Mouse (Mus musculus): Measurements from ENCODE around the gene 9430097D07Rik. TPM values are rescaled to one million over a fixed set of nuclear protein-coding genes. Genes with fewer than 3 reads are reported as not detected.

9430097D07Rik gene
- polyA plus RNA-seq, 1 experiment from 2014 or later = not detected

DNA sequence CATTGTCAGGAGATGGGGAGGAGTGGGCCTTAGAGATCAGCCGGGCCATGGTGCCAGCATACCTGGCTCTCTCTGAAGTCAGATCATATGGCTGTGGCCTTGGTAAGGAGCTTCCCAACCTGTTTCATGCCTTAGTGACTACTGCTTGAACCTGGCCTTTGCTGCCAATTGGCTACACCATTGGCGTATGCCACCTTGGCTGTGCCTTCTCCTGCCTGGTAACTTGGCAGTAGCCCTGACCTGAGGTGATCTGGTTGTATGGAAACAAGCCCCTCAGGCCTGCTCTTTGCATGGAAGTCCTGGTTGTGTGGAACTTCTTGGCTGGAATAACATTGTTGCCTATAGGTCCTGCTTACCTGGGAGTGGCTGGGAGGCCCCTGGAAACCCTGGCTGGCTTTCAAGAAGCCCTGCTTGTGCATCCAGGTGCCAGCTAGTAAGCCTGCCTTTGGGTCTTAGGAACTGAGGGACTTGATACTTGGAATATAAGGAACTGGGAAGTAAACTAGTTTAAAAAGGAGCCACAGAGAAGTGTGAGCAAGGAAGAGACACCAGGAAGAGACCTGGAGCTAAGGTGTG lies 34.1 kb downstream of the 9430097D07Rik start:
- peaks cover 29% of the 10 kb centered on the region for H3K4me1 ChIP-seq (replicated peaks)
- no peaks in the 10 kb centered on the region for H3K36me3 ChIP-seq

DNA sequence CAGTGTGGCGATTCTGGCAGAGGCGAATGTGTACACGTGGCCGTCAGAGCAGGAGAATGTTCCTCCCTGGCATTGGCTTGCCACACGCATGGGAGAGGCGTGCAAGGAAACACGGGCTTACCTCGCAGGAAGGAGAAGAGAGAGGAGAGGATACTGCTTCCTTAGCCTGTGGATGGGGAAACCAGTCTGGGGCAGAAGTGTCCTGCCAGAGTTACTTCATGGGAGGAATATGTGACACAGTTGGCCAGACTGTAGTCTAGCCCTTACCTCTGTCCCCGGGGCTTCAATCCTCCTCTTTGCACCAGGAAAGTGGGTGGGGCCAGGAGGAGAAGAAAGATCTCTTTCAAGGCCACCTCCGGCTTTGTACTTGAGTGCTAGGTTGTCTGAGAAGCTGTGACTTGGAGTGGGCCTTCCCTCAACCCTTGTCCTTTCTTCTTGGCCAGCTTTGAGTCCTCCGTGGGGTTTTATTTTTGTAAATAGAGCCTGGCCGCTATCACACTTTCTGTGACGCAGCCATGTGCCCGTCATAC lies 36.0 kb downstream of the 9430097D07Rik start:
- Histone ChIP-seq H3K27ac (no peak overlapping the region), H3K4me3 (replicated peaks) (no peak overlapping the region), H3K9ac (no peak overlapping the region), H3K9me3 (replicated peaks) (no peaks in the 10 kb centered on the region), H3K27me3 (peaks cover 58% of the 10 kb centered on the region), H3K4me2 (no peak overlapping the region), H3K4me1 (replicated peaks) (peaks cover 44% of the 10 kb centered on the region), H3K36me3 (no peaks in the 10 kb centered on the region)
- no peak for DNase-seq
- WGBS (ENCODE audit: insufficient replicate concordance) = 73% methylated on average over 14 of the region's 14 CpGs
- ATAC-seq (ENCODE audit: low read depth) = no peak

More for the DNA sequence above, 34.1 kb downstream of the 9430097D07Rik start:
- Histone ChIP-seq H3K9ac (no peak overlapping the region), H3K9me3 (replicated peaks) (no peaks in the 10 kb centered on the region), H3K4me2 (no peak overlapping the region), H3K27me3 (peaks cover 45% of the 10 kb centered on the region), H3K4me3 (replicated peaks) (no peak overlapping the region), H3K27ac (no peak overlapping the region)
- DNase-seq = no peak
- WGBS (ENCODE audit: insufficient replicate concordance) = 72% methylated on average over 2 of the region's 2 CpGs
- no peak for ATAC-seq (ENCODE audit: low read depth)

DNA sequence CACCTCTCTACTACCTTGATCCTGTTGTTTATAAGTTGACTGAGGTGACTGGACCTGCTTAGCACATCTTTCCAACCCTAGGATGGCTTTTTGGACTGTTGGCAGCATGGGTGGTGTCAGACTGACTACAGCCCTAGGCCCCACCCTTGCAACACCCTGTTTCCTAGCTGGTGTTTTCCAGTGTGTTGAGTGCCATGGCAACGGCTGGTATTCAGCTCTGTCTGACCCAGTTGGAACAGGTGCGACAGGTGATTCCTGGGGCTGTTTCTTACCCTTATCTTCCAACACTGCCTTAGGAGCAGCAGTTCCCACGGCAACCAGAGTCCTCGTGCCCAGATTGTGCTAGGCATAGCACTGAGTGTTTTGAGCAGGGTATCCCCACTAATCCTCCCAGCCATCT lies 37.0 kb downstream of the 9430097D07Rik start:
- WGBS (ENCODE audit: insufficient replicate concordance) = 61% methylated on average over 4 of the region's 4 CpGs
- Histone ChIP-seq H3K27ac (no peak overlapping the region), H3K4me3 (replicated peaks) (no peak overlapping the region)

DNA sequence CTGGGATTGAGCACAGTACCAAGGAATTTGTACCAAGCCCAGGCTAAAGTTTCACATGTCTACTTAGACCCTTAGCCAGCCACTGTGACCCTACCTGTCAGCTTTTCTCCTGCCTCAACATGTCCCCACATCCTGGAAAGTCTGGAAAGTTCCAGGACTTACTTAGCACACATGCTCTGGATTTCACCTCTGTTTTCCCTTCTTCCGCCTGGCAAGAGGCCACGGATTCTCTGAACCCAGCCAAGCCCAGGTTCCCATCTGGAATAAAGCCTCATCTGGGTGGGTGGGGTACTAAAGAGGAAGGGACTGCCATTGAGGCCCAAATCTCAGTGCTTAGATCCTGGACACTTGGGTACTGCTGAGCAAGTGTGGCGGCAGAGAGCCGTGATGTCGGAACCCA lies 37.5 kb downstream of the 9430097D07Rik start:
- Histone ChIP-seq H3K27ac (no peak overlapping the region), H3K9ac (no peak overlapping the region), H3K4me3 (replicated peaks) (no peak overlapping the region), H3K9me3 (replicated peaks) (no peaks in the 10 kb centered on the region), H3K4me2 (peak overlapping the region; percentile 100; the same call in 1 of the 2 replicates), H3K27me3 (peaks cover 73% of the 10 kb centered on the region), H3K4me1 (replicated peaks) (peaks cover 56% of the 10 kb centered on the region), H3K36me3 (no peaks in the 10 kb centered on the region)
- WGBS (ENCODE audit: insufficient replicate concordance) = 72% methylated on average over 5 of the region's 5 CpGs
- no peak for DNase-seq
- ATAC-seq (ENCODE audit: low read depth) = no peak

More for the DNA sequence above, 37.0 kb downstream of the 9430097D07Rik start:
- Histone ChIP-seq H3K9me3 (replicated peaks) (no peaks in the 10 kb centered on the region), H3K4me1 (replicated peaks) (peaks cover 54% of the 10 kb centered on the region), H3K27me3 (peaks cover 67% of the 10 kb centered on the region), H3K4me2 (no peak overlapping the region), H3K36me3 (no peaks in the 10 kb centered on the region), H3K9ac (no peak overlapping the region)
- no peak for ATAC-seq (ENCODE audit: low read depth)
- no peak for DNase-seq

DNA sequence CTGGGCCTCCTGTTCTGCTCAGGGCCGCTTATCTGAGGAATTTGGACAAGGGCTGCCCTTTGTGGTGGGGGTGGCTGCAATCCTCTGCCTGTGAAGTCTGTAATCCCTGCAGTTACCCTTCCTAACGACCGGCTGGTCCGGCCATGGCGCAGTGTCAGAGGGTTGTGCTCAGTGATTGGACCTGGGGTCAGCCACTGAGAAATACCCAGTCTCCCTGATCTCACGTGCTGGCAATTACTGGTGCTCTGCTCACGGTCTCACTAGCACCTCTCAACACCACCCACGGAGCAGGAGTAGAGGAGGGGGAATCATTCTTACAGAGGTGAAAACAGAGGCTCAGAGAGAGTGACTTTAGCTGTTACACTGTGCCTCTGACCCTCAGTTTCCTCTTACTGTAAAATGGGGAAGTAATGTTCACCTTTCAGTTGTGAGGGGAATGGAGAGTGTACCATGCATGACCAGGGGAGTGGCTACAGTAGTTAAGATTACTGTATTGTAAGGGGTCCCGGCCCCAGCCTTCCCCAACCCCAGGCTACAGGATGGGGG lies 38.1 kb downstream of the 9430097D07Rik start:
- Histone ChIP-seq H3K9me3 (replicated peaks) (no peaks in the 10 kb centered on the region), H3K4me1 (replicated peaks) (peaks cover 56% of the 10 kb centered on the region), H3K9ac (peak overlapping the region; percentile 82; the same call in 1 of the 2 replicates), H3K27me3 (peaks cover 73% of the 10 kb centered on the region), H3K4me3 (replicated peaks) (peak overlapping the region; percentile 79), H3K4me2 (peak overlapping the region; percentile 100), H3K36me3 (no peaks in the 10 kb centered on the region), H3K27ac (peak overlapping the region; percentile 32; the same call in 1 of the 2 replicates)
- no peak for DNase-seq
- WGBS (ENCODE audit: insufficient replicate concordance) = 9% methylated on average over 9 of the region's 9 CpGs
- ATAC-seq (ENCODE audit: low read depth) = peak; percentile 2; the same call in 1 of the 2 replicates

DNA sequence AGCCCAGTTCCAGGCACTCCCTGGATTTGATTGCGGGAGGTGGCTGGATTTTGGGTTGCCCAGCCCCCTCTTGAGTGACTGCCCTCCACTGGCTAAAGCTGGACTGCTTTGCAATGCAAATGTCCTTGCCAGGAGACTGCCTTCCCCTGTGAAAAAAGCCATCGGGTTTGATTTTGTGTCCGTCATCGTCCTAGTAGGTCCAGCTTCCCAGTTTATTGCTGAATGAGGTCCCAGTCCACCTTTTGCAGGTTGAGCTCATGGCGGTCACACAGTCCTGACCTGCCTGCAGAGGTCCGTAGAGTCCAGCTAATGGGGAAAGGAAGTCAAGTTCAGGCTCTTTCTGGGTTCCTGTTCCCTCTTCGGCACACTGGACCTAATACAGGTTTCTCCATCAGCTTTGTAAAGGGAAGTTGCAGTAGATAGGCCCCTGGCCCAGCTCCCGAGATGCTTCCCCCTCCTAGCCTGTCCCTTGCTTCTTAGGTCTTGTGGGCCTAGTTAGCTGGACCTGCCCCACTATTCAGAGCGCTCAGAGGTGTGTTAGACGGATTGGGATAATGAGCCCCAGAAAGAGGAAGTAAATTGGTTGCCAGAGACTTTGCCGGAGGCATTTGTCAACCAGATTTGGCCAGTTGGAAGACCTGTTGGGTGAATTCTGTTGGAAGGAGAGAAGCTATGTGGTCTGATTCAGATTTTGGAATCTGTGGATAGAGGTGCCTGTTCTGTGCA lies 38.7 kb downstream of the 9430097D07Rik start:
- H3K9me3 ChIP-seq (replicated peaks) = no peaks in the 10 kb centered on the region
- peaks cover 73% of the 10 kb centered on the region for H3K27me3 ChIP-seq
- peak overlapping the region; percentile 82; the same call in 1 of the 2 replicates for H3K9ac ChIP-seq
- peak overlapping the region; percentile 100 for H3K4me2 ChIP-seq
- no peaks in the 10 kb centered on the region for H3K36me3 ChIP-seq
- no peak for DNase-seq
- ATAC-seq (ENCODE audit: low read depth) = no peak
- peak overlapping the region; percentile 79 for H3K4me3 ChIP-seq (replicated peaks)
- 4% methylated on average over 11 of the region's 11 CpGs for WGBS (ENCODE audit: insufficient replicate concordance)
- H3K27ac ChIP-seq = peak overlapping the region; percentile 32; the same call in 1 of the 2 replicates
- H3K4me1 ChIP-seq (replicated peaks) = peaks cover 56% of the 10 kb centered on the region

DNA sequence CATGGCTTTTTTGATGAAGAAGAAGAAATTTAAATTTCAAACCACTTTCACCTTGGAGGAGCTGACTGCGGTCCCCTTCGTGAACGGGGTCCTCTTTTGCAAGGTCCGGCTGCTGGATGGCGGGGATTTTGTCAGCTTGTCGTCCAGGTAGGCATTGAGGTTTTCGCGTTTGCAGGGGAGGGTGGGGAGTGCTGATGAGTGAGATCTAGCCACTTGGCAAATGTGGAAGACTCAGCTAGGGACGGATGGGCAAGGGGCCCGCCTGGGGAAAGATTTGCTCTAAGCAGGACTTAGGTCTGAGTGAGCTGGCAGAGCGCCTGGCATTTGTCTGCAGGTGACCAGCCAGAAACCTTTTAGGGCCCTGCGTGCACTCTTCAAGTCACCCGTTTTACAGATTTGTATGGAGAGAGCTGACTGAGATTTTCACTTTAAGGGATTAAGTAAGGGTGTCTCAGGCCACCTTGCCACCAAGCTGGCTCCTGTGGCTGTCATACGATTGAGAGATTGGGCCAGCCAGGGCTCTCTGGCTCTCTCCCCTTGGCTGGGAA lies 39.3 kb downstream of the 9430097D07Rik start:
- WGBS (ENCODE audit: insufficient replicate concordance) = 3% methylated on average over 14 of the region's 14 CpGs
- peak overlapping the region; percentile 82 for H3K9ac ChIP-seq
- DNase-seq = no peak
- peak overlapping the region; percentile 100 for H3K4me2 ChIP-seq
- H3K27ac ChIP-seq = no peak overlapping the region
- H3K9me3 ChIP-seq (replicated peaks) = no peaks in the 10 kb centered on the region
- no peak for ATAC-seq (ENCODE audit: low read depth)
- peaks cover 56% of the 10 kb centered on the region for H3K4me1 ChIP-seq (replicated peaks)
- H3K4me3 ChIP-seq (replicated peaks) = peak overlapping the region; percentile 79
- H3K27me3 ChIP-seq = peaks cover 73% of the 10 kb centered on the region
- no peaks in the 10 kb centered on the region for H3K36me3 ChIP-seq

DNA sequence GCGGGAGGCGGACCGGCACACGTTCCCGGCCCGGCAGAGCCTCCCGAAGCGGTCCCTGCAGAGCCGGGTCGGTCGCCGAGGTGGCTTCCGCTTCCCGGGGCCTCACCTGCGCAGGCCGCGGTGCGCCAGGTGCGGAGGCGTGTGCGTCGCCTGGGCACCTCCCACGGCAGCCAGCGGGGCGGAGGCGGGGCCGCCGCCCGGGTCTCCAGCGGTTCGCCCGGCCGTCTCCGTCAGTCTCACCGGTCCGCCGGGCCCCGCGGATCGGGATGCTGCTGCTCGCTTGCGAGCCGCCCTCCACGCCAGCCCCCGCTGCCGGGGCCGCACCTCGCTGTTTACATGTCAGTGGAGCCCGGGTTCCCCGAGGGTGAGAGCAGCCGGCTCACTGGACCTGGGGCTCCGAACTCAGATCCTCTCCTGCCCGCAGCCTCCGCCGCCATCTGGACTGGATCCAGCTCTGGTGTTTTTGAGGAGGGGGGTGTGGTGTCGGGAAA lies 39.9 kb downstream of the 9430097D07Rik start:
- WGBS (ENCODE audit: insufficient replicate concordance) = under 1% methylated on average over 53 of the region's 56 CpGs
- Histone ChIP-seq H3K4me3 (replicated peaks) (peak overlapping the region; percentile 79), H3K4me2 (peak overlapping the region; percentile 100), H3K9ac (peak overlapping the region; percentile 82), H3K9me3 (replicated peaks) (no peaks in the 10 kb centered on the region), H3K27me3 (peaks cover 67% of the 10 kb centered on the region), H3K36me3 (no peaks in the 10 kb centered on the region), H3K27ac (peak overlapping the region; percentile 77), H3K4me1 (replicated peaks) (peaks cover 52% of the 10 kb centered on the region)
- DNase-seq = peak; percentile 55
- peak; percentile 66 for ATAC-seq (ENCODE audit: low read depth)

DNA sequence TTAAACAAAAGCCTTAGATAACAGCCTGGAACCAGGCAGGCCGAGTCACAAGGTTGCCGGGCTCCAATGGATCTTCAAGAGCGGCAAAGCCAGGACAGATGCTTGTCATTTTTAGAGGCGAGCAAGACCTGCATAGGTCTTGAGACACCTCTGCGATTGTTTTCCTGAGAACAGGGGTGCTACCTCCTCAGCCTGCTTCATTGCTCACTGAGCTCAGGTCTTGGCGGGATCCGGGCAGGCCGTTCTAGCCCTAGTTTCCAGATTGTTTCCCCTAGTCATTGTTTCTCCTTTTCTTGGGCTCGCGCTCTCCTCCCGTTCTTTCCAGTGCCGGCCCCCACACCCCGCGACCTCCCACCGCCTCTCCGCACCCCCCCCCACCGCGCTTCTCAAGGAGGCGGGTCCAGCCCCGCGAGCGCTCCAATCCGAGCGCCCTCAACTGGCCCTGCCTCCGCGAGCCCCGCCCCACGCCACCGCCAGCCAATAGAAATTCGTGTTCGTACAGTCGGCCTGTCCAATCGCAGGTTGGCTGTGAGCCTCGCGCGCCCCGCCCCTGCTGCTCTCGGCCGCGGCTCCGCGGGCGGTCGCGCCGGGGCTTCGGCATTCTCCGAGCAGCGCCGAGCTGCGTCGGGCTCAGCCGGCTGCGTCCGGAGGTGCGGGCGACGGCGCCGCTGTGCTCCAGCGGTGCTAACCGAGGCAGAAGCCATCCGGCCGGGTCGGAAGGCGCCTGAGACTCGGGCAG lies 40.6 kb downstream of the 9430097D07Rik start, which contains the start of gene Fam102a:
Gene Fam102a (plus strand): TSS at position 600 of the 739 bp plus-strand sequence.
- H3K27me3 ChIP-seq = peaks cover 63% of the 10 kb centered on the region

DNA sequence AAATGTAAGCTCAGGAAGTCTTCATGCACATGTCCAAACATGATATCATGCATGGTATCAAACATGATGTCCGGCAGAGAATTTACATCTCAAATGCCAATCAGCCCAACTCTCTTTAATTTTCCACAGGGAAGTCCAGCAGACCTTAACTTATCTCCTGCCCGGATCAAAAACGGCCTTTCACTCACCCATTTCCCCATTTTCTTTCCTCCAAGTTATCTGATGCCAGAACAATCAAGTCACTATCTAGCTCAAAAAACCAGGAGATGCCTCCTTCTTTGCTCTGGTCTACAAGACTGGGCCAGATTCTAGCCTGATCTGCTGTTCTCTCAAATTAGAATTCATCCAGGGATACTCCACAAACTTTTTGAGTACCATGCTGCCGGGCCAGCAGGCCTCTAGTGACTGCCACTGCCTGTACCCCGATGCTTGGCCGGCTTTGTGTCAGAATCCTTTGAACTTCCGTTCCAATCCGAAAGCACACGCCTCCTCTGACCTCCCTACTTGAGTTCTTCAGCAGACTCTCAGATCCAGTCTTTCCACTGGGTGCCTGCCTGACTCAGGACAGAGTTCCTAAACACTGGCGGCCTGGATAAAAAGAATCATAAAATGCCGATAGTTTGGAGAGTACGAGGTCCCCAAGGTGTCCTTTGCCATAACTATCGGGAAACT lies 41.3 kb downstream of the 9430097D07Rik start:
- H3K27me3 ChIP-seq = peaks cover 56% of the 10 kb centered on the region
- H3K4me2 ChIP-seq = peak overlapping the region; percentile 100
- peak overlapping the region; percentile 24; the same call in 1 of the 2 replicates for H3K27ac ChIP-seq
- no peaks in the 10 kb centered on the region for H3K9me3 ChIP-seq (replicated peaks)
- peak overlapping the region; percentile 79 for H3K4me3 ChIP-seq (replicated peaks)
- peak overlapping the region; percentile 69 for H3K9ac ChIP-seq
- WGBS (ENCODE audit: insufficient replicate concordance) = 11% methylated on average over 13 of the region's 13 CpGs
- H3K4me1 ChIP-seq (replicated peaks) = peaks cover 49% of the 10 kb centered on the region
- DNase-seq (no peak), ATAC-seq (ENCODE audit: low read depth) (no peak)
- no peaks in the 10 kb centered on the region for H3K36me3 ChIP-seq

More for the DNA sequence above, 40.6 kb downstream of the 9430097D07Rik start, which contains the start of gene Fam102a:
- Histone ChIP-seq H3K9ac (peak within 1 kb of the TSS; percentile 82), H3K27ac (peak within 1 kb of the TSS; percentile 77), H3K4me1 (replicated peaks) (peaks cover 52% of the 10 kb centered on the region), H3K4me2 (peak within 1 kb of the TSS; percentile 100), H3K4me3 (replicated peaks) (peak within 1 kb of the TSS; percentile 79), H3K36me3 (no peaks in the 10 kb centered on the region), H3K9me3 (replicated peaks) (no peaks in the 10 kb centered on the region)
- under 1% methylated on average over 60 of the region's 67 CpGs for WGBS (ENCODE audit: insufficient replicate concordance)
- DNase-seq (peak; percentile 95), ATAC-seq (ENCODE audit: low read depth) (peak; percentile 93)
